Mouse (Mus musculus) neutrophil, adult 5-6 weeks (primary cell): ENCODE data around the gene Asb16. TPM values are rescaled to one million over a fixed set of nuclear protein-coding genes. Genes with fewer than 3 reads are reported as not detected.
"Not testable (repeated sequence)": the region's sequence is repeated elsewhere in the genome, so short reads cannot be mapped to it uniquely, and the experiment has no call there.

Source experiments
- ATAC-seq: fragments of 151-379, 151-347 bp; 2 replicates; pipeline ENCODE4 v1.8.0; 2017; ENCODE audit warnings: mild to moderate bottlenecking, moderate TSS enrichment; ENCODE audit not compliant: insufficient number of reproducible peaks, poor library complexity, low FRiP score, severe bottlenecking; ENCODE audit errors: extremely low read depth
- total RNA-seq: library from RNA; stranded (forward); fragments of 200-1000 nt; gene quantifications from 2 replicates; pipeline ENCODE4 v1.2.3, GENCODE M21; 2017

Gene Asb16
- total RNA-seq, 1 experiment from 2014 or later: not detected

GRCm38 (mm10) chr11:102280267-102280666, 11.7 kb downstream of the Asb16 start:
- not testable (repeated sequence) for ATAC-seq

GRCm38 (mm10) chr11:102283922-102284321, 15.4 kb downstream of the Asb16 start:
- ATAC-seq: no peak

- peak; percentile 95 for ATAC-seq
Measured at GRCm38 (mm10) chr11:102284501-102285094, 16.1 kb downstream of the Asb16 start, which contains the start of gene Tmub2. Gene Tmub2, plus strand, starts transcription at chr11:102284931.

GRCm38 (mm10) chr11:102285095-102285834, 16.7 kb downstream of the Asb16 start:
- ATAC-seq: peak; percentile 33

- no peak for ATAC-seq
Measured at GRCm38 (mm10) chr11:102287485-102287884, 18.9 kb downstream of the Asb16 start.

- no peak for ATAC-seq
Measured at GRCm38 (mm10) chr11:102288027-102288804, 19.7 kb downstream of the Asb16 start.

GRCm38 (mm10) chr11:102288913-102289312, 20.4 kb downstream of the Asb16 start:
- no peak for ATAC-seq

- ATAC-seq: no peak
Measured at GRCm38 (mm10) chr11:102289511-102290100, 21.1 kb downstream of the Asb16 start.

GRCm38 (mm10) chr11:102290141-102290540, 21.6 kb downstream of the Asb16 start:
- no peak for ATAC-seq

GRCm38 (mm10) chr11:102291051-102291535, 22.6 kb downstream of the Asb16 start:
- no peak for ATAC-seq

GRCm38 (mm10) chr11:102293971-102294370, 25.4 kb downstream of the Asb16 start:
- no peak for ATAC-seq

- no peak for ATAC-seq
Measured at GRCm38 (mm10) chr11:102294416-102294815, 25.9 kb downstream of the Asb16 start.

GRCm38 (mm10) chr11:102294887-102295597, 26.5 kb downstream of the Asb16 start:
- ATAC-seq: peak; percentile 24; the same call in 1 of the 2 replicates

- ATAC-seq: no peak
Measured at GRCm38 (mm10) chr11:102295598-102296471, 27.3 kb downstream of the Asb16 start.

- peak; percentile 86 for ATAC-seq
Measured at GRCm38 (mm10) chr11:102296491-102297472, 28.2 kb downstream of the Asb16 start, which contains the start of gene Atxn7l3. Gene Atxn7l3, minus strand, starts transcription at chr11:102296631.
